Mouse (Mus musculus) hindbrain, embryonic 13.5 days (tissue): Measurements from ENCODE around the gene Tbcel. TPM values are rescaled to one million over a fixed set of nuclear protein-coding genes. Genes with fewer than 3 reads are reported as not detected.

Experiments
- ATAC-seq: fragments of 200-750 bp; cut with Nextera tagmentation; 2 replicates; pipeline ENCODE4 v1.8.0; 2017; ENCODE audit warnings: moderate TSS enrichment; ENCODE audit not compliant: low FRiP score
- H3K27ac ChIP-seq: fragments of 300-500 bp; sonication (generic); 2 replicates; pipeline ENCODE4 v1.5.1; 2015; ENCODE audit warnings: inconsistent platforms, mild to moderate bottlenecking, moderate library complexity
- H3K27me3 ChIP-seq: fragments of 300-500 bp; sonication (generic); 2 replicates; pipeline ENCODE4 v1.6.1; 2015; ENCODE audit warnings: mild to moderate bottlenecking, inconsistent platforms
- H3K36me3 ChIP-seq: fragments of 300-500 bp; sonication (generic); 2 replicates; pipeline ENCODE4 v1.6.1; 2015; ENCODE audit warnings: mild to moderate bottlenecking, inconsistent platforms
- H3K4me1 ChIP-seq: fragments of 300-500 bp; sonication (generic); replicated peaks from 2 replicates; pipeline ENCODE4 v1.6.1; 2015; ENCODE audit warnings: inconsistent platforms
- H3K4me2 ChIP-seq: fragments of 300-500 bp; sonication (generic); 2 replicates; pipeline ENCODE4 v1.6.1; 2015; ENCODE audit warnings: inconsistent platforms, mild to moderate bottlenecking, moderate library complexity
- H3K4me3 ChIP-seq: fragments of 300-500 bp; sonication (generic); 2 replicates; pipeline ENCODE4 v1.5.1; 2015; ENCODE audit warnings: mild to moderate bottlenecking, inconsistent platforms
- H3K9ac ChIP-seq: fragments of 300-500 bp; sonication (generic); 2 replicates; pipeline ENCODE4 v1.6.1; 2015; ENCODE audit warnings: mild to moderate bottlenecking, inconsistent platforms
- H3K9me3 ChIP-seq: fragments of 300-500 bp; sonication (generic); 2 replicates; pipeline ENCODE4 v1.6.1; 2016; ENCODE audit warnings: inconsistent platforms
- WGBS: fragments of 180-500 bp; shearing (Covaris S2); methylation state at CpG from one replicate; pipeline ENCODE4 v1.1.7; 2015; 5-methylcytosine and 5-hydroxymethylcytosine counted together
- polyA plus RNA-seq: library from polyadenylated mRNA; unstranded; fragments of >200 nt; fragmentation: Nextera tagmentation; extraction: Ambion mirVana; gene quantifications from 2 replicates; pipeline ENCODE4 v1.2.1, GENCODE M21; 2015

Gene Tbcel
- polyA plus RNA-seq, 1 experiment from 2014 or later, result 5.6 TPM

GRCm38 (mm10) chr9:42512312-42512711, 4.7 kb upstream of the Tbcel start:
- Histone ChIP-seq H3K27ac (no peak overlapping the region), H3K9ac (no peak overlapping the region), H3K4me3 (no peak overlapping the region), H3K9me3 (no peaks in the 10 kb centered on the region), H3K4me1 (peaks cover 7% of the 10 kb centered on the region; the same call in 1 of the 2 replicates), H3K4me2 (no peak overlapping the region), H3K36me3 (no peaks in the 10 kb centered on the region), H3K27me3 (no peaks in the 10 kb centered on the region)
- ATAC-seq, result no peak
- WGBS, result 85% methylated on average over 4 of the region's 4 CpGs

- Histone ChIP-seq H3K4me3 (no peak overlapping the region), H3K4me2 (no peak overlapping the region), H3K9me3 (no peaks in the 10 kb centered on the region), H3K36me3 (no peaks in the 10 kb centered on the region), H3K9ac (no peak overlapping the region), H3K27ac (no peak overlapping the region), H3K4me1 (peaks cover 6% of the 10 kb centered on the region; the same call in 1 of the 2 replicates), H3K27me3 (no peaks in the 10 kb centered on the region)
- ATAC-seq, result no peak
- 76% methylated on average over 7 of the region's 7 CpGs for WGBS
Measured at GRCm38 (mm10) chr9:42508235-42508634, 626 bp upstream of the Tbcel start.

GRCm38 (mm10) chr9:42507022-42507421, 587 bp downstream of the Tbcel start:
- H3K4me1 ChIP-seq, result peaks cover 3% of the 10 kb centered on the region; the same call in 1 of the 2 replicates
- no peaks in the 10 kb centered on the region for H3K36me3 ChIP-seq
- ATAC-seq, result no peak
- H3K4me3 ChIP-seq, result no peak overlapping the region
- H3K9ac ChIP-seq, result no peak overlapping the region
- no peaks in the 10 kb centered on the region for H3K9me3 ChIP-seq
- no peak overlapping the region for H3K27ac ChIP-seq
- H3K4me2 ChIP-seq, result no peak overlapping the region
- no peaks in the 10 kb centered on the region for H3K27me3 ChIP-seq
- 43% methylated on average over 1 of the region's 1 CpGs for WGBS

DNA sequence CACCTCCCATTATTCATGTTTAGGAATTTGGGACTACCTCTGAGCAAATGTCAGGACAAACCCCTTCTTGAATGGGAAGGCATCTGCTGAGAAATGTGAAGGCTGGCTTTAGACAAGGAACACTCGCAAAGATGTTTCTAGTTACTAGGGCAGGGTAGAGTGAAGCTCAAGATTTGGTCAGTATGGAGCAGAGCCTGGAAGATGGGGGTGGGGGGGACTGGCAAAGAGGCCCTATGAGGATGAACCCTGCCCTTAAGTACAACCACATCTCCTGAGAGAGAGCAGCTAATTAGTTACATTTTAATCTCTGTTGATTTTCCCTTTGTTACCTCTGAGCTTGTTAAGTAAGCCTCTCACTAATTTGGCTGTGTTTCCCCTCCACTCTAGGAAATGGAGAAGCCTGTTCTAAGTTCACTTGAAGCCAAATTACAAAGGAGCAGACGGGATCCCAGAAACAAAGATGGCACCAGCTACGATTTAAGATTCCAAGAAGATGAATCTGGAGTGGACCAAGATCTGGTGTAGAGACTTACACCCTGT, 2.6 kb downstream of the Tbcel start:
- Histone ChIP-seq H3K27me3 (no peaks in the 10 kb centered on the region), H3K4me2 (no peak overlapping the region), H3K4me1 (peaks cover 3% of the 10 kb centered on the region; the same call in 1 of the 2 replicates), H3K36me3 (no peaks in the 10 kb centered on the region), H3K4me3 (no peak overlapping the region), H3K27ac (no peak overlapping the region), H3K9me3 (no peaks in the 10 kb centered on the region), H3K9ac (no peak overlapping the region)
- no peak for ATAC-seq
- 82% methylated on average over 3 of the region's 3 CpGs for WGBS

DNA sequence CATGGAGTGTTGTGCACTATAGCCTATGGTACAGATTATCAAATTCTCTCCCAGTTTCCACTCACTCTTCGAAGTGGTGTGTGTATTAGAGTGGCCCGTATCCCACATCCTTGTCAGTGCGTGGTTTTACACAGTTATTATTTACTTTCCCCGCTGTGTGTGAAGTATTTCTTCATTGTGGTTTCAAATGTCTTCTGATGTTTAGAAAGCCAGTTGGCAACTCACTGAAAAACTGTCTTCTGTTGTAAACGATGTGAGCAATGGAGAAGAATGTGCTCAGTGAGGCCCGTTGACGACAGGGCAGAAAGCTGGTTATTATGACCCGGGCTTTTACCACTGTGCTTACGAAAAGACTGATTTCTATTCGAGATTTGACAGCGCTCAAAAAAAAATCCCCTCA, 3.0 kb downstream of the Tbcel start:
- Histone ChIP-seq H3K9ac (no peak overlapping the region), H3K9me3 (no peaks in the 10 kb centered on the region), H3K27ac (no peak overlapping the region), H3K4me3 (no peak overlapping the region), H3K27me3 (no peaks in the 10 kb centered on the region), H3K4me2 (no peak overlapping the region), H3K4me1 (peaks cover 3% of the 10 kb centered on the region; the same call in 1 of the 2 replicates), H3K36me3 (no peaks in the 10 kb centered on the region)
- WGBS, result 69% methylated on average over 11 of the region's 11 CpGs
- no peak for ATAC-seq

- Histone ChIP-seq H3K4me1 (peaks cover 3% of the 10 kb centered on the region; the same call in 1 of the 2 replicates), H3K4me3 (no peak overlapping the region), H3K36me3 (no peaks in the 10 kb centered on the region), H3K4me2 (no peak overlapping the region), H3K9ac (no peak overlapping the region), H3K27me3 (no peaks in the 10 kb centered on the region), H3K27ac (no peak overlapping the region), H3K9me3 (no peaks in the 10 kb centered on the region)
- WGBS, result 89% methylated on average over 4 of the region's 4 CpGs
- no peak for ATAC-seq
Measured at GRCm38 (mm10) chr9:42503709-42504108, 3.9 kb downstream of the Tbcel start.

- Histone ChIP-seq H3K4me2 (no peak overlapping the region), H3K4me1 (peaks cover 4% of the 10 kb centered on the region), H3K4me3 (no peak overlapping the region), H3K9me3 (peaks cover 9% of the 10 kb centered on the region; the same call in 1 of the 2 replicates), H3K27ac (no peak overlapping the region), H3K36me3 (no peaks in the 10 kb centered on the region; the same call in 1 of the 2 replicates), H3K9ac (no peak overlapping the region), H3K27me3 (no peaks in the 10 kb centered on the region)
- no peak for ATAC-seq
- 87% methylated on average over 2 of the region's 2 CpGs for WGBS
Measured at GRCm38 (mm10) chr9:42496296-42496695, 11.3 kb downstream of the Tbcel start.

- Histone ChIP-seq H3K4me1 (peaks cover 7% of the 10 kb centered on the region), H3K36me3 (no peaks in the 10 kb centered on the region; the same call in 1 of the 2 replicates), H3K27ac (no peak overlapping the region), H3K27me3 (no peaks in the 10 kb centered on the region), H3K9me3 (0 out of 2 replicates have a peak, but pooled peaks cover 4% of the 10 kb centered on the region), H3K9ac (no peak overlapping the region), H3K4me2 (no peak overlapping the region), H3K4me3 (no peak overlapping the region)
- WGBS, result 83% methylated on average over 9 of the region's 9 CpGs
- no peak for ATAC-seq
Measured at GRCm38 (mm10) chr9:42491780-42492179, 15.8 kb downstream of the Tbcel start.

GRCm38 (mm10) chr9:42490589-42491382, 16.8 kb downstream of the Tbcel start:
- ATAC-seq, result no peak
- 77% methylated on average over 16 of the region's 16 CpGs for WGBS
- Histone ChIP-seq H3K36me3 (no peaks in the 10 kb centered on the region), H3K4me1 (peaks cover 7% of the 10 kb centered on the region), H3K4me3 (no peak overlapping the region), H3K9ac (no peak overlapping the region), H3K4me2 (no peak overlapping the region), H3K9me3 (no peaks in the 10 kb centered on the region), H3K27ac (no peak overlapping the region), H3K27me3 (no peaks in the 10 kb centered on the region)

- 85% methylated on average over 1 of the region's 1 CpGs for WGBS
Measured at GRCm38 (mm10) chr9:42488071-42488470, 19.5 kb downstream of the Tbcel start.

DNA sequence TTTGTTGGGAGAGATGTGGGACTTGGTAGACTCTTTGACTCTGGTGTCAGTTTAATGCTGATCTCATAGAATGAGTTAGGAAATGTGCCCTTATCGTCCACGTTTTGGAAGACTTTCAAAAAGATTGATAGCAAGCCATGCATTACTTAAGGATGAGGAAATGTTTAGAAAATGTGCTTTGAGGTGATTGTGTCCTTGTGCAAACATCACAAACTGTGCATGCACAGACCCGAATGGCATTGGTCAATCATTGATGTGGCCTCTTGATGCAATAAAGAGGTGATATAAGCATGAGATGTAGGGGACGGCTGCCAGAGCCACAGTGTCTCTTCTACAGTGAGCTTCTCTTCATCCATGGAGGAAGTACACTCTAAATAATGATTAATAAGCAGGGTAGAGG, 20.7 kb downstream of the Tbcel start:
- Histone ChIP-seq H3K27me3 (no peaks in the 10 kb centered on the region), H3K4me3 (no peak overlapping the region), H3K9ac (no peak overlapping the region), H3K27ac (no peak overlapping the region), H3K9me3 (no peaks in the 10 kb centered on the region), H3K4me2 (no peak overlapping the region), H3K4me1 (peaks cover 7% of the 10 kb centered on the region), H3K36me3 (no peaks in the 10 kb centered on the region)
- ATAC-seq, result no peak
- 74% methylated on average over 4 of the region's 4 CpGs for WGBS

More at GRCm38 (mm10) chr9:42488071-42488470, 19.5 kb downstream of the Tbcel start:
- Histone ChIP-seq H3K9me3 (no peaks in the 10 kb centered on the region), H3K4me2 (no peak overlapping the region), H3K27me3 (no peaks in the 10 kb centered on the region), H3K4me1 (peaks cover 7% of the 10 kb centered on the region), H3K4me3 (no peak overlapping the region), H3K9ac (no peak overlapping the region), H3K36me3 (no peaks in the 10 kb centered on the region), H3K27ac (no peak overlapping the region)
- no peak for ATAC-seq

GRCm38 (mm10) chr9:42484667-42485066, 22.9 kb downstream of the Tbcel start:
- Histone ChIP-seq H3K9ac (no peak overlapping the region), H3K4me3 (no peak overlapping the region), H3K4me1 (no peaks in the 10 kb centered on the region), H3K27ac (no peak overlapping the region), H3K36me3 (no peaks in the 10 kb centered on the region), H3K9me3 (no peaks in the 10 kb centered on the region), H3K4me2 (no peak overlapping the region), H3K27me3 (no peaks in the 10 kb centered on the region)
- ATAC-seq, result no peak
- 98% methylated on average over 1 of the region's 1 CpGs for WGBS

- ATAC-seq, result no peak
Measured at GRCm38 (mm10) chr9:42482944-42483343, 24.7 kb downstream of the Tbcel start.

More at GRCm38 (mm10) chr9:42482944-42483343, 24.7 kb downstream of the Tbcel start:
- H3K9me3 ChIP-seq, result no peaks in the 10 kb centered on the region
- H3K9ac ChIP-seq, result no peak overlapping the region
- H3K27ac ChIP-seq, result no peak overlapping the region
- no peaks in the 10 kb centered on the region for H3K27me3 ChIP-seq
- no peaks in the 10 kb centered on the region for H3K36me3 ChIP-seq
- 75% methylated on average over 1 of the region's 1 CpGs for WGBS
- no peak overlapping the region for H3K4me2 ChIP-seq
- H3K4me3 ChIP-seq, result no peak overlapping the region
- H3K4me1 ChIP-seq, result no peaks in the 10 kb centered on the region
